Mouse (Mus musculus) MEL (cell line): ENCODE measurements at regions not wholly inside any gene's neighbourhood (a gene's known extent, or its start where the extent isn't known, plus 50 kb on each side); places are given as distances from the start of the nearest gene placed in this dataset.

Experiments used
- DNase-seq: peaks from one replicate; pipeline ENCODE4 v3.0.0; 2011; ENCODE audit warnings: low read depth, low spot score
- H3K27ac ChIP-seq: 2 replicates; pipeline ENCODE4 v1.5.1; 2012; ENCODE audit warnings: low read depth, mild to moderate bottlenecking, control low read depth, low read length, moderate library complexity; ENCODE audit not compliant: control insufficient read depth
- H3K27me3 ChIP-seq, 2 experiments: fragments of 150-350 bp in 1 of 2; sonication (generic) in 1 of 2; 2 replicates each; pipeline ENCODE4 v1.6.1; 2012; ENCODE audit warnings: low read length in 2 of 2, mild to moderate bottlenecking in 2 of 2, improper control_type of control experiment in 1 of 2, moderate library complexity in 1 of 2; ENCODE audit not compliant: insufficient read depth in 2 of 2, control insufficient read depth in 1 of 2
- H3K36me3 ChIP-seq, 2 experiments: 2 replicates each; pipeline ENCODE4 v1.6.1; 2012 to 2014; ENCODE audit warnings: low read length in 2 of 2, improper control_type of control experiment in 1 of 2, inconsistent platforms in 1 of 2, mild to moderate bottlenecking in 1 of 2; ENCODE audit not compliant: insufficient read depth in 2 of 2, control insufficient read depth in 1 of 2
- H3K4me1 ChIP-seq, 2 experiments: fragments of 150-350 bp in 1 of 2; sonication (generic) in 1 of 2; 2 replicates each; pipeline ENCODE4 v1.6.1; 2012; ENCODE audit warnings: low read length in 2 of 2, improper control_type of control experiment in 1 of 2, mild to moderate bottlenecking in 1 of 2; ENCODE audit not compliant: insufficient read depth in 2 of 2, control insufficient read depth in 1 of 2
- H3K4me3 ChIP-seq, 2 experiments: fragments of 150-350 bp in 1 of 2; sonication (generic) in 1 of 2; 2 replicates each; pipeline ENCODE4 v1.5.1; 2012; ENCODE audit warnings: low read depth in 2 of 2, low read length in 2 of 2, mild to moderate bottlenecking in 2 of 2, moderate library complexity in 2 of 2, control low read depth in 1 of 2, improper control_type of control experiment in 1 of 2; ENCODE audit not compliant: control insufficient read depth in 1 of 2, insufficient read depth in 1 of 2
- H3K79me2 ChIP-seq: 2 replicates; pipeline ENCODE4 v1.6.1; 2012; ENCODE audit warnings: mild to moderate bottlenecking, low read length, moderate library complexity; ENCODE audit not compliant: control insufficient read depth, poor library complexity, insufficient read depth
- H3K9ac ChIP-seq: 2 replicates; pipeline ENCODE4 v1.6.1; 2012; ENCODE audit warnings: low read depth, mild to moderate bottlenecking, control low read depth, low read length, moderate library complexity; ENCODE audit not compliant: control insufficient read depth, poor library complexity, severe bottlenecking
- H3K9me3 ChIP-seq: fragments of 150-350 bp; sonication (generic); replicated peaks from 2 replicates; pipeline ENCODE4 v1.6.1; 2012; ENCODE audit warnings: mild to moderate bottlenecking, low read length, improper control_type of control experiment, moderate library complexity; ENCODE audit not compliant: insufficient read depth
- BHLHE40 ChIP-seq: IDR thresholded peaks from 2 replicates; pipeline ENCODE4 v1.6.1; 2012; ENCODE audit warnings: low read depth, mild to moderate bottlenecking, inconsistent platforms, low read length, improper control_type of control experiment, borderline replicate concordance
- CHD1 ChIP-seq: IDR thresholded peaks from 2 replicates; pipeline ENCODE4 v1.6.1; 2012; ENCODE audit warnings: low read depth, mild to moderate bottlenecking, inconsistent platforms, low read length, improper control_type of control experiment
- CHD2 ChIP-seq: IDR thresholded peaks from 2 replicates; pipeline ENCODE4 v1.6.1; 2011; ENCODE audit warnings: low read length, improper control_type of control experiment
- ELF1 ChIP-seq: IDR thresholded peaks from 2 replicates; pipeline ENCODE4 v1.6.1; 2014; ENCODE audit warnings: low read depth, mild to moderate bottlenecking, inconsistent platforms, low read length, improper control_type of control experiment, moderate library complexity
- GABPA ChIP-seq: IDR thresholded peaks from 2 replicates; pipeline ENCODE4 v1.6.1; 2012; ENCODE audit warnings: low read depth, mild to moderate bottlenecking, inconsistent platforms, low read length, improper control_type of control experiment, moderate library complexity
- KAT2A ChIP-seq: conservative IDR thresholded peaks from 2 replicates; pipeline ENCODE4 v1.6.1; 2012; ENCODE audit warnings: low read depth, low read length, improper control_type of control experiment, inconsistent platforms
- MAX ChIP-seq: IDR thresholded peaks from 2 replicates; pipeline ENCODE4 v1.6.1; 2011; ENCODE audit warnings: low read length, improper control_type of control experiment
- MXI1 ChIP-seq: IDR thresholded peaks from 2 replicates; pipeline ENCODE4 v1.6.1; 2011; ENCODE audit warnings: mild to moderate bottlenecking, low read depth, low read length, improper control_type of control experiment
- MYB ChIP-seq: IDR thresholded peaks from 2 replicates; pipeline ENCODE4 v1.6.1; 2011; ENCODE audit warnings: mild to moderate bottlenecking, low read depth, low read length, improper control_type of control experiment
- MYC ChIP-seq: IDR thresholded peaks from 2 replicates; pipeline ENCODE4 v1.6.1; 2011; ENCODE audit warnings: low read depth, mild to moderate bottlenecking, low read length, improper control_type of control experiment, moderate library complexity
- NELFE ChIP-seq: IDR thresholded peaks from 2 replicates; pipeline ENCODE4 v1.6.1; 2011; ENCODE audit warnings: low read depth, low read length, improper control_type of control experiment
- POLR2A ChIP-seq, 2 experiments: IDR thresholded peaks; 2 replicates each; pipeline ENCODE4 v1.6.1; 2011 to 2012; ENCODE audit warnings: low read length in 2 of 2, mild to moderate bottlenecking in 2 of 2, control low read depth in 1 of 2, improper control_type of control experiment in 1 of 2, low read depth in 1 of 2, moderate library complexity in 1 of 2; ENCODE audit not compliant: control insufficient read depth in 1 of 2, insufficient read depth in 1 of 2, poor library complexity in 1 of 2
- POLR2AphosphoS2 ChIP-seq: IDR thresholded peaks from 2 replicates; pipeline ENCODE4 v1.6.1; 2011; ENCODE audit warnings: low read length, improper control_type of control experiment
- SMC3 ChIP-seq: IDR thresholded peaks from 2 replicates; pipeline ENCODE4 v1.6.1; 2011; ENCODE audit warnings: low read depth, low read length, improper control_type of control experiment
- TAL1 ChIP-seq: IDR thresholded peaks from 2 replicates; pipeline ENCODE4 v1.6.1; 2012; ENCODE audit warnings: mild to moderate bottlenecking, inconsistent platforms, low read length, moderate library complexity, mixed read lengths
- TCF12 ChIP-seq: IDR thresholded peaks from 2 replicates; pipeline ENCODE4 v1.6.1; 2014; ENCODE audit warnings: low read depth, mild to moderate bottlenecking, inconsistent platforms, low read length, improper control_type of control experiment, moderate library complexity
- USF2 ChIP-seq, 2 experiments: IDR thresholded peaks; 2 replicates each; pipeline ENCODE4 v1.6.1; 2011 to 2012; ENCODE audit warnings: improper control_type of control experiment in 2 of 2, low read length in 2 of 2, borderline replicate concordance in 1 of 2, inconsistent platforms in 1 of 2, low read depth in 1 of 2, mild to moderate bottlenecking in 1 of 2; ENCODE audit not compliant: insufficient read depth in 1 of 2
- ZC3H11A ChIP-seq: IDR thresholded peaks from 2 replicates; pipeline ENCODE4 v1.6.1; 2012; ENCODE audit warnings: low read depth, mild to moderate bottlenecking, inconsistent platforms, low read length, improper control_type of control experiment
- ZKSCAN1 ChIP-seq: IDR thresholded peaks from 2 replicates; pipeline ENCODE4 v1.6.1; 2012; ENCODE audit warnings: low read depth, mild to moderate bottlenecking, inconsistent platforms, low read length, improper control_type of control experiment, moderate library complexity
- ZNF384 ChIP-seq: IDR thresholded peaks from 2 replicates; pipeline ENCODE4 v1.6.1; 2012; ENCODE audit warnings: low read depth, mild to moderate bottlenecking, inconsistent platforms, low read length, improper control_type of control experiment

GRCm38 (mm10) chr14:76717081-76717480 lies 160.4 kb upstream of the Serp2 start:
- no peak overlapping the region for H3K4me3 ChIP-seq
- no peak overlapping the region for H3K27ac ChIP-seq
- no peaks in the 10 kb centered on the region for H3K9me3 ChIP-seq
- no peaks in the 10 kb centered on the region for H3K4me1 ChIP-seq
- no peaks in the 10 kb centered on the region for H3K79me2 ChIP-seq
- no peak for TF ChIP-seq TCF12
- no peak for TF ChIP-seq POLR2AphosphoS2
- no peaks in the 10 kb centered on the region for H3K36me3 ChIP-seq
- H3K9ac ChIP-seq: no peak overlapping the region
- no peak for DNase-seq
- no peaks in the 10 kb centered on the region for H3K27me3 ChIP-seq

DNA sequence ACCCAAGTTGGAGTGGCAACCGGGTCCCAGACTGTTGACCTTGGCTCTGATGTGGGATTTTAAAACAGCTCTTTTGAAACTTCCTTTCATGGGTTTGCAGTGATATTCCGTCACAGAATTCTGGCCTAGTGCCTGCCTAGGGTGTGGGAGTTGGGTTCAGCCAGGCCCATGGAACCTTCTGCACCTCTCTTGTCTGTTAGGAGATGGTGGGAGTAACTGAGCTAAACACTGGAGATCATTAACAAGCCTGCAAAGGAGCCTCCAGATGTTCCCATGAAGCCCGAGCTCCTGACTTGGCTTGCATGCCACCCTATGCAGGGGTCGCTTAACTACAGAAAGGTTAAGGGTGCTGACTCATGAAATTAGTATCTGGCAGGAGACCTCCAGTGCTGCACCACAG lies 158.0 kb upstream of the Serp2 start:
- Histone ChIP-seq H3K9ac (no peak overlapping the region), H3K4me3 (no peak overlapping the region), H3K79me2 (no peaks in the 10 kb centered on the region), H3K27ac (no peak overlapping the region), H3K4me1 (no peaks in the 10 kb centered on the region), H3K36me3 (no peaks in the 10 kb centered on the region), H3K9me3 (no peaks in the 10 kb centered on the region), H3K27me3 (no peaks in the 10 kb centered on the region)
- DNase-seq: no peak
- TF ChIP-seq BHLHE40 (no peak), CHD2 (no peak)

- Histone ChIP-seq H3K4me3 (no peak overlapping the region), H3K36me3 (no peaks in the 10 kb centered on the region)
- TF ChIP-seq MYB: no peak
- TF ChIP-seq KAT2A: no peak
- TF ChIP-seq POLR2A (IDR thresholded peaks at IDR 0.05; ENCODE audit: control insufficient read depth in 1 of 2, insufficient read depth in 1 of 2, low read depth in 1 of 2, low read length in 2 of 2, poor library complexity in 1 of 2): no peak
- TF ChIP-seq ZNF384: no peak
- no peak for TF ChIP-seq ZC3H11A
- TF ChIP-seq MXI1: no peak
- no peak for TF ChIP-seq SMC3
- no peak for TF ChIP-seq NELFE
- no peak for TF ChIP-seq ZKSCAN1
- TF ChIP-seq CHD1: no peak
- TF ChIP-seq MAX: no peak
- no peak for TF ChIP-seq TAL1
- TF ChIP-seq MYC: no peak
- no peak for TF ChIP-seq USF2 (IDR thresholded peaks at IDR 0.05; ENCODE audit: borderline replicate concordance in 1 of 2, insufficient read depth in 1 of 2, low read depth in 1 of 2, low read length in 2 of 2)
- TF ChIP-seq GABPA: no peak
- no peak for TF ChIP-seq POLR2AphosphoS2
- TF ChIP-seq TCF12: no peak
- no peak for TF ChIP-seq ELF1
- TF ChIP-seq, all 39 proteins: peak for 0
- Histone ChIP-seq H3K4me1 (no peaks in the 10 kb centered on the region), H3K9ac (no peak overlapping the region), H3K27ac (no peak overlapping the region), H3K79me2 (no peaks in the 10 kb centered on the region), H3K9me3 (no peaks in the 10 kb centered on the region), H3K27me3 (no peaks in the 10 kb centered on the region)
- no peak for DNase-seq
Observed at GRCm38 (mm10) chr14:76713946-76714345, 157.3 kb upstream of the Serp2 start.
